Mouse (Mus musculus) midbrain, embryonic 15.5 days (tissue): ENCODE measurements around the gene Cfap298. TPM values are rescaled to one million over a fixed set of nuclear protein-coding genes. Genes with fewer than 3 reads are reported as not detected.

Source experiments
- ATAC-seq: fragments of 200-750 bp; cut with Nextera tagmentation; replicated peaks from 2 replicates; pipeline ENCODE4 v1.8.0; 2017; ENCODE audit warnings: moderate TSS enrichment
- H3K27ac ChIP-seq: fragments of 300-500 bp; sonication (generic); 2 replicates; pipeline ENCODE4 v1.5.1; 2015; ENCODE audit warnings: mild to moderate bottlenecking, inconsistent platforms
- H3K27me3 ChIP-seq: fragments of 300-500 bp; sonication (generic); replicated peaks from 2 replicates; pipeline ENCODE4 v1.6.1; 2015; ENCODE audit warnings: inconsistent platforms
- H3K36me3 ChIP-seq: fragments of 300-500 bp; sonication (generic); replicated peaks from 2 replicates; pipeline ENCODE4 v1.6.1; 2015; ENCODE audit warnings: inconsistent platforms
- H3K4me1 ChIP-seq: fragments of 300-500 bp; sonication (generic); 2 replicates; pipeline ENCODE4 v1.6.1; 2015; ENCODE audit warnings: inconsistent platforms
- H3K4me2 ChIP-seq: fragments of 300-500 bp; sonication (generic); 2 replicates; pipeline ENCODE4 v1.6.1; 2015; ENCODE audit warnings: inconsistent platforms, mild to moderate bottlenecking, moderate library complexity
- H3K4me3 ChIP-seq: fragments of 300-500 bp; sonication (generic); 2 replicates; pipeline ENCODE4 v1.5.1; 2015; ENCODE audit warnings: mild to moderate bottlenecking, inconsistent platforms
- H3K9ac ChIP-seq: fragments of 300-500 bp; sonication (generic); 2 replicates; pipeline ENCODE4 v1.6.1; 2015; ENCODE audit warnings: mild to moderate bottlenecking, inconsistent platforms
- H3K9me3 ChIP-seq: fragments of 300-500 bp; sonication (generic); 2 replicates; pipeline ENCODE4 v1.6.1; 2016; ENCODE audit warnings: inconsistent platforms
- WGBS: fragments of 180-500 bp; shearing (Covaris S2); methylation state at CpG from one replicate; pipeline ENCODE4 v1.1.7; 2015; ENCODE audit warnings: mixed read lengths; 5-methylcytosine and 5-hydroxymethylcytosine counted together
- microRNA-seq: library from miRNA; unstranded; fragments of <30 nt; microRNA quantifications from one replicate; pipeline ENCODE4, GENCODE M21; 2016
- polyA plus RNA-seq: library from polyadenylated mRNA; unstranded; fragments of >200 nt; fragmentation: Nextera tagmentation; extraction: Ambion mirVana; gene quantifications from 2 replicates; pipeline ENCODE4 v1.2.1, GENCODE M21; 2015

Cfap298 gene
- polyA plus RNA-seq, 1 experiment from 2014 or later = 53.9 TPM

GRCm38 (mm10) chr16:90878135-90878860, 56.6 kb downstream of the Cfap298 start:
- H3K9me3 ChIP-seq = no peaks in the 10 kb centered on the region
- H3K27ac ChIP-seq = no peak overlapping the region
- no peaks in the 10 kb centered on the region for H3K4me1 ChIP-seq
- no peak for ATAC-seq
- WGBS = 89% methylated on average over 3 of the region's 3 CpGs
- no peak overlapping the region for H3K4me3 ChIP-seq
- no peak overlapping the region for H3K4me2 ChIP-seq
- no peak overlapping the region for H3K9ac ChIP-seq
- H3K36me3 ChIP-seq = no peaks in the 10 kb centered on the region
- no peaks in the 10 kb centered on the region for H3K27me3 ChIP-seq

Small RNAs within 50 kb of the gene (microRNA-seq; reads per million reads assigned to microRNA genes)
- gene Gm22933 = not detected

Other genes with a start within 250 kb of the Cfap298 start
- 28.5 and 28.7 TPM in 2 replicates for gene Mis18a, start 207.7 kb downstream of the Cfap298 start, polyA plus RNA-seq
- 0.17 and 0.41 TPM in 2 replicates for gene Mrap, start 196.9 kb downstream of the Cfap298 start, polyA plus RNA-seq
- 9.8 and 10.4 TPM in 2 replicates for gene Urb1, start 124.7 kb downstream of the Cfap298 start, polyA plus RNA-seq
- gene Eva1c, start 108.4 kb downstream of the Cfap298 start, polyA plus RNA-seq = 2.5 and 5.0 TPM in 2 replicates
- 51.7 and 55.3 TPM in 2 replicates for gene Synj1, start 76.2 kb upstream of the Cfap298 start, polyA plus RNA-seq
- 71.4 and 80.7 TPM in 2 replicates for gene Paxbp1, start 109.4 kb upstream of the Cfap298 start, polyA plus RNA-seq
- gene 4932438H23Rik, start 160.0 kb upstream of the Cfap298 start, polyA plus RNA-seq = 0.72 and 1.3 TPM in 2 replicates